Mouse (Mus musculus): ENCODE results near the gene Ptdss2.

Gene Ptdss2

DNA sequence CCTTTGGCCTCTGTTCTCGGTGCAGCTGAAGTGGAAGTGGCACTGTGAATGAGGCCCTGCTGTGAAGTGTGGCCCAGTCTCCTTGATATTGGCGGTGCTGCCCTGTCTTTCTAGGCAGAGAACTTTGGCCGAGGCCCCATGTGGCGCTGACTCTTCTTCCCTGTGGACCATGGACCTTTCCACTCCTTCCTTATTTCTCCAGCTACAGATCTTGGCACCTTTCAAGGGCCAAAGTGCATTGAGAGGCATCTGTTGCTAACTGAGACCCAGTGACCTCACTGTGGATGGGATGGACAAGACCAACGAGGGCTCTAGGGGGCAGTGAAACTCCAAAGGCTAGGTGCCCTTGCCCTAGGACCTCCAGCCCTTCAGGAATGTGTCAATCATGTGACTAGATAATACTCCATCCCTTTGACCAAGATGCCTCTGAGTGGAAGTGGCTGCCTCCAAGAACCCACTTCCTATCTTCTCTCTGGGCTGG, 1.1 kb upstream of the Ptdss2 start:
- no peak for DNase-seq (ENCODE audit: extremely low spot score, low read depth, low spot score)

DNA sequence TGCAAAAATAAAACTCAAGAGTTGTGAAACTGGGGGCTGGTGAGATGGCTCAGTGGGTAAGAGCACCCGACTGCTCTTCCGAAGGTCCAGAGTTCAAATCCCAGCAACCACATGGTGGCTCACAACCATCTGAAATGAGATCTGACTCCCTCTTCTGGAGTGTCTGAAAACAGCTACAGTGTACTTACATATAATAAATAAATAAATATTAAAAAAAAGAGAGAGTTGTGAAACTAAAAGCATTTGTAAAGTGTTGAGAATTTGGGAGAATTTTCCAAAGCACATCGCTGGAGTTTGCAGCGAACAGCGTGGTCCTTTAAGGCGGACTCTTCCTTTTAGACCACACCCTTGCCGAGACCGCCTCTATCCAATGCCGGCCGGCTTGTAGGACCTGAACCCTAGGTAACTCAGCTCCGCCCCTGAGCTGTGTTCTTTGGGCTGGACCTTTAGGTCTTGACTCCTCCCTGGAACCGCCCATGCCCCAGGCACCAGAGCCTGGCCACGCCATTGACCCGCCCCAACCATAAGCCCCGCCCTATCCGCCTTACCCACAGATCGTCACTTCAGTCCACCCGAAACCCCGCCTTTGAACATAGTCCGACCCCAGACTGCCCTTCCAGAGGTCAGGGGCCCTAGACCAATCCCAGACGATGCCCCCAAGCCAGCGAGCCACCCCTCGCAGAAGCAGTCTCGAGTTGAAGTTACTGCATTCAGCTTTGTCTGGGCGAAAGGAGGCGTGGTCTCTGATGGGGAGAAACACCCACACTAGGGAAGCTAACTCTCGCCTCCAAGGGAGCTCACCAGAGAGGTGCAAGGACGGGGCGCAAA, 721 bp downstream of the Ptdss2 start:
- peak; percentile 92 for DNase-seq (ENCODE audit: extremely low spot score, low read depth, low spot score)

DNA sequence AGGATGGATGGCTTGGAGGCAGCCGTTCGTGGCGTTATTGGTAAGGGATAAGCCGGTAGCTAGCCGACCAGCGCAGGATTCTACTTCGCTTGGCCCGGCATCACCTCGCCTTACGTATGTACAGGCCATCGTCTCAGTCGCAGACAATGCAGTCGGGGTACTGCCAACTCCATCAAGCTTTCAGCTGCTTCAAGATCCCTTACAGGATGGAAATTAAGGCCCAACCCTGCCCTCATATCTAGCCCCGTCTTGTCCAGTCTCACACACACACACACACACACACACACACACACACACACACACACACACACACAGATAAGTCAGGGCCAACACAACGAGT, 1.3 kb downstream of the Ptdss2 start:
- no peak for DNase-seq (ENCODE audit: extremely low spot score, low read depth, low spot score)

DNA sequence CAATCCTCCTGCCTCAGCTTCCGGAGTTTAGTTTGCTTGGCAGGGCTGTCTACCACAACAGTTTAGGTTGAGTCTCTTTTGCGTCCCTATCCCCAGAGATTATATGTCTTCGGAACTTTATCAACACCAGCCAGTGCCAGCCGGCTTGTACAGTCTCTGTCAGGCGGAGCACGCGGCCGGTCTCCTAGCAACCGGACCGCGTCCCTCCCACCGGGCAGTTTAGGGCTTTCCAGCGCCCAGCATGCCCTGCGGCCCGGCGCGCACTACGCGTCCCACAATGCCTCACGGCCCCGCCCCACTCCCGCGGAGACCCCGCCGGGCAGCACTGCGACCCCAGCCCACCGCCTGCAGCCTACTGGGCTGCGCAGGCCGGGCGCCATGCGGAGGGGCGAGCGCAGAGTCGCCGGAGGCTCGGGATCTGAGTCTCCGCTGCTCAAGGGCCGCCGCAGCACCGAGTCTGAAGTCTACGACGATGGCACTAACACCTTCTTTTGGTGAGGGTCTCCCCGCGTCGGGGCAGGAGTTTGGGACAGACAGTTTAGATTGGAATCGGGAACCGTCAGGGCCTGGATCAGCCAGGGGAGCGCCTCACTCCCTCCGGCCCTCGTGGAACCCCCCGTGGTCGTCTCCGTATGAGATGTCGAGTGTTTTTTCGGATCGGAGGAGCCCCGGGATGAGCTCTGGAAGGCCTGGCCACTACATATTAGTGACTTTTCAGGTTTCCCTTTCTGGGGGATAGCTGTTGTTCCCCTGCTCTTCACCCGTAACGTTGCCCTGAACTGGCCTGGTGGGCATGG, 9.0 kb downstream of the Ptdss2 start:
- peak; percentile 58 for DNase-seq (ENCODE audit: extremely low spot score, low read depth, low spot score)

DNA sequence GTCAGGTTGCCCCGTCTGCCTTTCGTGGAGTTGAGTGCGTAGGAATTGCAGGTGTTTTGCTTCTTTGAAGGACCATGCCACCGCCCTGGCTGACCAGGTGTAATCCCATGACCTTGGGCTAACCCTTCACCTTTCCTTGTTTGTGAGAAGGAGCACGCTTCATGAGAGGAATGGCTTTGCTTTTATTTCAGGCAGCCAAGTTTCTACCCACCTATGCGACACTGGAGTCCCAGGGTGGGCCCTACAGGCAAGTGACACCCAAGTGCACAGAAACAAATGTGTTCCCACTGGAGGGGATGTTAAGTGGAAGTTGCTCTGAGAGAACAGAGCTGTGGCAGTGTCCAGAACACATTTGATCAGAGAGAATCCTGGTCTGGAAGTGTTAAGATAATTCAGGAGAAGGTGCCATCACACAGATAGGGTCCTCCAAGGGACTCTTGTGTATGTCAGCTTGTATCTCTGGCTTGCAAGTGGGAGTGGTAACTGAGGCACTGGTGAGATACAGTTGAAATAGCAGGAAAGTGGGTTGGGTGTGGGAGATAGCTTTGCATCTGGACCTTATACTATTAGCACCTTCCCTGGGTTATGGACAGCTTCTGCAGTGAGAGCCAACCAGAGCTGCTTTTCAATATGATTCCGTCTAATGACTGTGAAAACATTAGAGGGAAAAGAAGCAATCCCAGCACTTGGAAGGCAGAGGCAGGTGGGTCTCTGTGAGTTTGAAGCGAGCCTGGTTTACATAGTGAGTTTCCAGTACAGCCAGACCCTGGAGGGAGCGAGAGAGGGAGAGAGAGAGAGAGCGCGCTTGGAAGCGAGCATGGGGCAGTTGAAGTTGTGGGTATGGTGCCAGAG, 9.9 kb downstream of the Ptdss2 start:
- DNase-seq (ENCODE audit: extremely low spot score, low read depth, low spot score), result no peak

DNA sequence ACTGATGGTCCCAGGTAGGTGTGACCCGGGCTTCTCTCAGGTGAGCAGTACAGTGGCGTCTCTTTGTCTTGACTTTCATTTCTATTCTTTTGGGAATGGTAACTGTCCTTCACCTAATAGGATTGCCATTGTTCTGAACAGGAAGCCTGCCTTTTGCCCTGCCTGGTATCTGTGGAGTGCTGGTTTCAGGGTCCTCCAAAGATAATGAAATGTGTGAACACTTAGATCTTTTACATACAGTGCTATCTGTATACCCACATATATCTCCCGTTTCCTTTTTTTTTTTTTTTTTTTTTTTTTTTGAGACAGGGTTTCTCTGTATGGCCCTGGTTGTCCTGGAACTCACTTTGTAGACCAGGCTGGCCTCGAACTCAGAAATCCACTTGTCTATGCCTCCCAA, 19.1 kb downstream of the Ptdss2 start:
- DNase-seq (ENCODE audit: extremely low spot score, low read depth, low spot score), result no peak

DNA sequence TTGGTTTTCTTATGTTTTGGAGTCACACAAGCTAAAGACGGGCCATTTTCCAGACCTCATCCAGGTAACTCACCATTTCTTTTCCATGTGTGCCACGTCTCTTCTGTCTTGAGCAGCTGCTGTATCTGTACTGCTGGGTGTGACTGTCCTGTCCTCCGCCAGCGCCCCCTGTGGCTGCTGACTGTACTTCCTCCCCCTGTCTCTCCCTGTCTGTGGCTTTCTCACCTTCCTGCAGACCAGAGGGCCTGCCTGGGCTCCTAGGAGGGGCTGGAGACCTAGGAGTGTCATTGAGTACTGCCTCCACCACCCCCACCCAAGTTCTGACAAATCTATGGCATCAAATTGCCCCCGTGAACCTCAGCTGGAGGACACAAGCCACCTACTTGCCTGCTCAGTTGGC, 20.9 kb downstream of the Ptdss2 start:
- DNase-seq (ENCODE audit: extremely low spot score, low read depth, low spot score), result no peak

DNA sequence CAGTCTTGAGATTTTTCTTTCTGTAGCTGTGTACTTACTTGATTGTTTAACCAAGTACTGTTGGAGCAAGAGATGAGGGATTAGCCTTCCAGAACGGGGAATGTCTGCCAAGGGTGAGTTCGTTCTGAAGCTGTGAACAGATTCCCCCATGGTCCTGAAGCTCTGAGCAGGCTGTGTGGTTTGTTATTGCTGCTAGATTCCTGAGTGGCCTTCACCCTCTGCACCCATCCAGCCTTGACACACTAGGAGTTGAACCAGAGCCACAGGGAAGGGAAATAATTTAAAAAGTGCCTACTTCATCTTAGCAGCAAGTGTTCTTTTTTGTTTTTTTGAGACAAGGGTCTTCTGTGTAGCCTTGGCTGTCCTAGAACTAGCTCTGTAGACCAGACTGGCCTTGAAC, 21.7 kb downstream of the Ptdss2 start:
- no peak for DNase-seq (ENCODE audit: extremely low spot score, low read depth, low spot score)

DNA sequence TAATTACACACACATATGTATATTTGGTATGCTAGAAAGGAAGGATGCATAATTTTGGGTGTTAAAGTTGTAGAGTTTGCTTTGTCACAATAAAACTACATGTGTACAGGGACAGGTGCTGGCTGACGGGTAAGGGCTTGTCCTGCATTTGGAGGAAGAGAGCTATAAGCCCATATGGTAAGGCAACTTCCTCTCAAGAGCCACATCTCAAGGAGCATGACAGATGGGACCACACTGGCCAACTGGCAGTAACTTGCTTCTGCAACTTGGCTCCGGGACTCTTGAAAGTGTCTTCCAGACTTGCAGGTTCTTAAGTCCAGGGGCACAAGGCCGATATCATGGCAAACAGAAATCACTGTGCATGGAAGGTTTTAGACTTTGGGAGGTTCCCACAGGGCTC, 22.5 kb downstream of the Ptdss2 start:
- no peak for DNase-seq (ENCODE audit: extremely low spot score, low read depth, low spot score)

DNA sequence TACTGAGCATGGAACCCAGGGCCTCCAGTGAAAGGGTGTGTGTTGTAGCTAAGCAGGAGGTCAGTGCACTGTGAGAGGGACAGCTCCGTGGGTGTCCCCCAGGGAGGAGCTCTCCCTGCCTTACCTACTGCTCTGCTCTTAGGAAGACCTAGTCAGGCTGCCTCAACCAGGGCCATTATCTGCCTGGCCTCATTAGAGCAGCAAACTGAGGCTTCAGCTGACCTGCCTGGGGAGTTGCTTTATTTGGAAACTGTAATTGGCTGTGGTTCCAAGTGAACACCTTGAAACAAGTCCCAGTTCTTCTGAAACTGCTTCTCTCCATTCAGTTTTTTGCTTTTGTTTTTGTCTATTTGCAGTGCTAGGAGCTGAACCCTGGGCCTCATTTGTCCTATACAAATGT, 23.2 kb downstream of the Ptdss2 start:
- no peak for DNase-seq (ENCODE audit: extremely low spot score, low read depth, low spot score)

DNA sequence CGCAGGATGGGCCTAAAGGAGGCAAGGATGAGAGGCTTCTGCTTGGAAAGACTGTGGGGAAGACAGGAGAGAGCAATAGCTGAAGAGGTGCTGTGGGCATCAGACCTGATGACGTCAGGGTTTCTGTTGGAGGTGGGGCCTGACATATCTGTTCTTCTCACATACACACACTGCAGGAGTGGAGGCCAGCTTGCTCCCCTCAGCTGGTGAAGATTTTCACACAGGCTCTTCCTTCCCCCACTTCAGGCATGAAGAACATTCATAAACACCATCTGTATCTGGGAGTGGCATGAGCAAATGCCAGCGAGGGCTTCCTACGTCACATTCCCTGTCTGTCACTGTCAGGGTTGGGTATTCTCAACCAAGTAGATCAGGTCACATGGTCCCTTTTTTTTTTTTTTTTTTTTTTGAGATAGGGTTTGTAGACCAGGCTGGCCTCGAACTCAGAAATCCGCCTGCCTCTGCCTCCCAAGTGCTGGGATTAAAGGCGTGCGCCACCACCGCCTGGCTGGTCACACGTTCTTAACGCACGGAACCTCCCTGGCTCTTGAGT, 23.9 kb downstream of the Ptdss2 start:
- no peak for DNase-seq (ENCODE audit: extremely low spot score, low read depth, low spot score)

DNA sequence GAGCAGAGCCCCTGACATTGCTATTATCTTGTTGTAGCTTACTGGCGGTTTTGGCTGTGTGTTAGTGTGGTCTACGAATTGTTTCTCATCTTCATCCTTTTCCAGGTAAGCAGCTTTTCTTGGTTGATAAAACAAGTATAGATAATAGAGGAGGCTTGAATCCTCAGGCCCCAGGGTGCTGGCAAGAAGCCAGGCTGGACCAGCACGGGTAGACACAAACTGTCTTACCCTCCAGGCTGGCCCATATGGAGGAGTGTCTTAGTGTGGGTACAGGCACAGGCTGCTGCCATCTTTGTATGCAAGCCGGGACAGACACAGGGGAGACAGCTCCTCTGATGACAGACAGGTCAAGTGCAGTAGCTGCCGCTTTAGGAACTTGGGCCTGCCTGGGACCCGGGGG, 24.9 kb downstream of the Ptdss2 start:
- no peak for DNase-seq (ENCODE audit: extremely low spot score, low read depth, low spot score)

DNA sequence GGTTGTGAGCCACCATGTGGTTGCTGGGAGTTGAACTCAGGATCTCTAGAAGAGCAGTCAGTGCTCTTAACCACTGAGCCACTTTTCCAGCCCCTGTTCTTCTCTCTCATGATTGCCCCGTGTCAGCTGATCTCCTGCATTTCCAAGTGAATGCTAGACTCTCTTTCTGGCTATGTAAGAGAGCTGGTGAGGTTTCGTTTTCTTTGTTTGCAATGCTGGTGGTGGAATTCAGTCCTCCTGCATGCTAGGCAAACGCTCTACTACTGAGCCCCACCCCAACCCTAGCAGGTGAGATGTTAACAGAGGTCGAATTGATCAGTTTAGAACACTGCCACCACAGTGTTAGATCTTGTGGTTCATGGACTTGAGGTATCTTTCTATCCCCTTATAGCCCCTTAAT, 26.5 kb downstream of the Ptdss2 start:
- DNase-seq (ENCODE audit: extremely low spot score, low read depth, low spot score), result no peak

DNA sequence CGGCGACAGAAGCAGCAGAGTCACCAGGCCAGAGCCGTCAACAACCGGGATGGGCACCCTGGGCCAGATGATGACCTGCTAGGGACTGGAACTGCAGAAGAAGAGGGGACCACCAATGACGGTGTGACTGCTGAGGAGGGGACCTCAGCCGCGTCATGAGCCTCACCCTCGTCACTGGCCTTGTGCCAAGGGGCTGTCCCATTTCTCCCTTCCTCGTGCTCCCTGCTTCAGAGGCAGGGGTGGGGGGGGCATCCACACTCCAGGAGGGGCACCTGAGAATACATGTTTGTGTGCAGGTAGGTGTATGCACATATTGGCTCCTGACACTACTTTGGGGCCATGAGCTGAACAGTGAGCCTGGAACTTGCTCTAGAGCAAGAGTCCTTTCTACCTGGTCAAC, 33.2 kb downstream of the Ptdss2 start:
- DNase-seq (ENCODE audit: extremely low spot score, low read depth, low spot score), result no peak

DNA sequence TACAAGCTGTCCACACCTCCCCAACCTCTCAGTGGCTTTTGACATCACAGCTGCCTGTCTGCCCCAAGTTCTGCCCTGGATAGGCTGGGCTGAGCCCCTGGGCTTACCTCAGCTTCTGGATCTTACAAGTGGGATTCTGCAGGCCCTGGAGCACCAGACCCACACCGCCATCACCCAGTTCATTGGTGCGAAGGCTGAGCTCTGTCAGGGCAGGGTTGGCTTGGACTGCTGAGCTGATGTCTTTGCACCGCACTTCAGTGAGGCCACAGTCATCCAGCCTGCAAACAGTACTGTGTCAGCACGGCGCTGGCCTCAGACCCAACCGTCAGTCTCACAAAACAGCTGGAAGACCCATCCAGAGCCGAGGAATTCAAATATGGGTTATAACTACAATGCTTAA, 42.2 kb downstream of the Ptdss2 start:
- no peak for DNase-seq (ENCODE audit: extremely low spot score, low read depth, low spot score)

DNA sequence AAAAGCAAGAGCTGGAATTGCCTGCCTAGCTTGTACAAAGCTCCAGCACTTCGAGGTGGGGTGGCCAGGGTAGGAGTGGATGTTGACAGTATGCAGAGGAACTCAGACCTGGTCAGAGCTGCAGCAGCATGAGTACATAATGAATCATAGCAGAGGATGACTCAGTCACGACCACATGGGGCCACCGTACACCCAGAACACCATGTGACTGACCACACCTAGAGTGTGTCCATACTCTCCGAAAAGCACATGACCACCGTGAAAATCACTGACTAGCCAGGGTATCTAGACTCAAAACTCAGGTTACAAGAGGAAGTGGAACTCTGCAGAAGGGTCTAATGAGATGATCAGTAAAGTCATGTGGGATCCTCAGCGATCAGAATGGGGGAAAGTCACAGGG, 42.7 kb downstream of the Ptdss2 start:
- DNase-seq (ENCODE audit: extremely low spot score, low read depth, low spot score), result no peak

DNA sequence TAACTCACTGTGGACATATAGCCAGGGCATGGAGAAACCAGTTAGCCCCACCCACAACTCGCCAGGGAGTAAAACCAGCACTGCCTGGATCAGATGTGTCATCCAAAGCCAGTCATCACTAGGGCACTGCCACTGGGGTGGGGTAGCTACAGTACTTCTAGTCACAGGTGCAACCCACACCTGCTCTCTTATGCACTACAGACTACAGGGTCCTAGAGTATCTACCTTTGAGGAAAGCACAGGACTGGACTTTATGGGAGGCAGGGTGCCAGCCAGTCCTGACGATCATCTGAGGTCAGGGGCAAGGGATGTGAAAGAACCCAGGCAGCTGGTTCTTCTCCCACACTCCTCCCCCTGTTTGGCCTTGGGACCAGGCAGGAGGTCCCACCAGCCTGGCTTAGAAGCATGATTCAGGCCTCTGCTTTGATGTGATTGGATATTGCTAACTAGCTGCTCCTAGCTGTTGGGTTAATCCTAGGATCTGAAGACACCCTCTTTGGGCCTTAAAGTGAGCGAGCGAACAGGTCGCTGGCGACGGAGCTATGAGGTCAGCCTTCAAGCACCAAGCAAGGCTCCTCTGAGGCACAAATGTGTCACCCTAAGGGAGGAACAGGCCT, 45.8 kb downstream of the Ptdss2 start:
- DNase-seq (ENCODE audit: extremely low spot score, low read depth, low spot score), result no peak

DNA sequence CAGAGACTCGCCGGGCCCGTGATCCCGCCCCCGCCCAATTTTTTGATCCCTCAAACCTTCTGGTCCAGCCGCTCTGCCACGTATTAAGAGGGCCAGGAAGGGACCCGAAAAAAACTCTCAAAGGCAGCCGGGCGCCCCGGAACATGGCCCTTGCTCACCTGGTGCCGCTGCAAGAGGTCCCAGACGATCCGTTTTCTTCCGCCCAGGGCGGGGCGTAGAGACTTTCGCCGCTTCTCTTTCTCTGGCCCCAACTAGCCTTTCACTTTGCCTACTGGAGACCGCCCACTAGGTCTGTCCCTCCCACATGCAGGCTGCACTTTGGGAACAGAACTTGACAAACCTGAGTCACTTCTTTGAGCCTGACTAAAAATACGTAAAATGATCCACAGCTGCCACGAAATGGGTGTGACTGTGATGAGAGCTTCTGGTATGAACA, 46.4 kb downstream of the Ptdss2 start:
- no peak for DNase-seq (ENCODE audit: extremely low spot score, low read depth, low spot score)

DNA sequence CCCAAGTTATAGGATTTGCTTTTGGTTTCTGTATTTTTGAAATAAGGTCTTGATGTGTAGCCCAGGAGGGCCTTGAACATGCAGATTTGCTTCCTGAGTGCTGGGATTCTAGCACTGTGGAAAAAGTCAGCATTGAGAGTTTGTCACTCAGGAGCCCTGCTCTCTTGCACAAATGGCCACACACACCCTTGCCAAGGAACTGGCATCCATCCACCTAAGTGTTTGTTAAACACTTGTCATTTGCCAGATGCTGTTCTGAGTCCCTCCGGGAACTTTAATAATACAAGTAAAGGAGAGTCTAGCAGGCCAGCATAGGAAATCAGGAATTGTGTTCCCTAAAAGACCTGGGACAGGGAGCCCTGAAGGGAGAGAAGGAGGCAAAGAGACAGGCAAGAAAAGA, 47.1 kb downstream of the Ptdss2 start:
- no peak for DNase-seq (ENCODE audit: extremely low spot score, low read depth, low spot score)

DNA sequence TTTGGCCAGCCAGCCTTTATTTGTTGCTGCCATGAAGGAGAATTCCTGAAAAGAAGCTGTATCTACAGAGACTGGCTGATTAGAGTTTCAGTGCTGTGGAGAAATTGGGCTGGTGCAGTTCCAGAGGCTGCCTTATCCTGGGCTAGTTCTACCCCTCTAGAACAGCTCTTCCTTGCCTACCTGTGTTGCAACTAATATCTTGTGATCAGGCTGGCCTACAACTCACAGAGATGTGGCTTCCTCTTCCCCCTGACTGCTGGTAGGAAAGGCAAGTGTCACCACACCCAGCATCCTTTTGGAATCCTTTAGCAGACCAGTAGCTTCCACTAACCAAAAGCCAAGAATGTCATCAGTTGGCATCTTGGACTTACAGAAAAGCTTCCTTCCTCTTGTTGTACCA, 47.7 kb downstream of the Ptdss2 start:
- DNase-seq (ENCODE audit: extremely low spot score, low read depth, low spot score), result no peak
